Mouse (Mus musculus): Measurements from ENCODE around the gene Emb. TPM values are rescaled to one million over a fixed set of nuclear protein-coding genes. Genes with fewer than 3 reads are reported as not detected.

Emb gene
- polyA plus RNA-seq, 1 experiment from 2014 or later, result 58.1 TPM

GRCm38 (mm10) chr13:117204685-117205084, 3.7 kb upstream of the Emb start:
- H3K9me3 ChIP-seq (replicated peaks), result no peaks in the 10 kb centered on the region
- H3K27ac ChIP-seq (replicated peaks), result no peak overlapping the region
- no peaks in the 10 kb centered on the region for H3K36me3 ChIP-seq
- 92% methylated on average over 7 of the region's 7 CpGs for WGBS
- no peak overlapping the region for H3K4me3 ChIP-seq
- no peaks in the 10 kb centered on the region for H3K27me3 ChIP-seq (ENCODE audit: low read depth, poor library complexity, severe bottlenecking)
- no peaks in the 10 kb centered on the region for H3K4me1 ChIP-seq
- DNase-seq (ENCODE audit: low spot score), result no peak

- H3K4me3 ChIP-seq, result no peak overlapping the region
- no peaks in the 10 kb centered on the region for H3K27me3 ChIP-seq (ENCODE audit: low read depth, poor library complexity, severe bottlenecking)
- no peaks in the 10 kb centered on the region for H3K4me1 ChIP-seq
- no peak overlapping the region for H3K27ac ChIP-seq (replicated peaks)
- no peaks in the 10 kb centered on the region for H3K36me3 ChIP-seq
- no peak for DNase-seq (ENCODE audit: low spot score)
- WGBS, result 92% methylated on average over 8 of the region's 8 CpGs
- H3K9me3 ChIP-seq (replicated peaks), result no peaks in the 10 kb centered on the region
Observed at GRCm38 (mm10) chr13:117206066-117206465, 2.3 kb upstream of the Emb start.

- WGBS, result 71% methylated on average over 11 of the region's 11 CpGs
- H3K36me3 ChIP-seq, result no peaks in the 10 kb centered on the region
- DNase-seq (ENCODE audit: low spot score), result no peak
- H3K4me3 ChIP-seq, result no peak overlapping the region
- H3K27ac ChIP-seq (replicated peaks), result no peak overlapping the region
- H3K9me3 ChIP-seq (replicated peaks), result no peaks in the 10 kb centered on the region
- no peaks in the 10 kb centered on the region for H3K27me3 ChIP-seq (ENCODE audit: low read depth, poor library complexity, severe bottlenecking)
- peaks cover 16% of the 10 kb centered on the region for H3K4me1 ChIP-seq
Observed at GRCm38 (mm10) chr13:117211386-117211875, 3.1 kb downstream of the Emb start.

GRCm38 (mm10) chr13:117215481-117215880, 7.1 kb downstream of the Emb start:
- peaks cover 39% of the 10 kb centered on the region for H3K4me1 ChIP-seq
- H3K27ac ChIP-seq (replicated peaks), result peak overlapping the region; percentile 69
- DNase-seq (ENCODE audit: low spot score), result peak; percentile 77
- 0 out of 2 replicates have a peak overlapping the region, but pooled peaks have one; percentile 2 for H3K4me3 ChIP-seq
- WGBS, result under 1% methylated on average over 10 of the region's 10 CpGs
- no peaks in the 10 kb centered on the region for H3K36me3 ChIP-seq
- no peaks in the 10 kb centered on the region for H3K9me3 ChIP-seq (replicated peaks)
- peaks cover 7% of the 10 kb centered on the region; the same call in 1 of the 2 replicates for H3K27me3 ChIP-seq (ENCODE audit: low read depth, poor library complexity, severe bottlenecking)

- peak; percentile 43 for DNase-seq (ENCODE audit: low spot score)
- H3K27ac ChIP-seq (replicated peaks), result peak overlapping the region; percentile 69
- peaks cover 39% of the 10 kb centered on the region for H3K4me1 ChIP-seq
- peaks cover 7% of the 10 kb centered on the region; the same call in 1 of the 2 replicates for H3K27me3 ChIP-seq (ENCODE audit: low read depth, poor library complexity, severe bottlenecking)
- no peaks in the 10 kb centered on the region for H3K36me3 ChIP-seq
- H3K9me3 ChIP-seq (replicated peaks), result no peaks in the 10 kb centered on the region
- WGBS, result 4% methylated on average over 10 of the region's 10 CpGs
- H3K4me3 ChIP-seq, result no peak overlapping the region
Observed at GRCm38 (mm10) chr13:117216126-117216525, 7.8 kb downstream of the Emb start.

GRCm38 (mm10) chr13:117216752-117217363, 8.5 kb downstream of the Emb start:
- Histone ChIP-seq H3K4me1 (peaks cover 44% of the 10 kb centered on the region), H3K9me3 (replicated peaks) (no peaks in the 10 kb centered on the region), H3K27ac (replicated peaks) (no peak overlapping the region), H3K27me3 (ENCODE audit: low read depth, poor library complexity, severe bottlenecking) (peaks cover 7% of the 10 kb centered on the region; the same call in 1 of the 2 replicates), H3K4me3 (no peak overlapping the region), H3K36me3 (no peaks in the 10 kb centered on the region)
- no peak for DNase-seq (ENCODE audit: low spot score)
- WGBS, result 14% methylated on average over 9 of the region's 9 CpGs

GRCm38 (mm10) chr13:117217621-117218020, 9.3 kb downstream of the Emb start:
- no peak overlapping the region for H3K4me3 ChIP-seq
- DNase-seq (ENCODE audit: low spot score), result no peak
- H3K4me1 ChIP-seq, result peaks cover 51% of the 10 kb centered on the region
- no peak overlapping the region for H3K27ac ChIP-seq (replicated peaks)
- H3K27me3 ChIP-seq (ENCODE audit: low read depth, poor library complexity, severe bottlenecking), result peaks cover 7% of the 10 kb centered on the region; the same call in 1 of the 2 replicates
- H3K9me3 ChIP-seq (replicated peaks), result no peaks in the 10 kb centered on the region
- 61% methylated on average over 11 of the region's 11 CpGs for WGBS
- no peaks in the 10 kb centered on the region for H3K36me3 ChIP-seq

GRCm38 (mm10) chr13:117218092-117218491, 9.8 kb downstream of the Emb start:
- DNase-seq (ENCODE audit: low spot score), result no peak
- Histone ChIP-seq H3K36me3 (no peaks in the 10 kb centered on the region), H3K4me1 (peaks cover 55% of the 10 kb centered on the region), H3K27ac (replicated peaks) (no peak overlapping the region), H3K27me3 (ENCODE audit: low read depth, poor library complexity, severe bottlenecking) (peaks cover 7% of the 10 kb centered on the region; the same call in 1 of the 2 replicates), H3K9me3 (replicated peaks) (no peaks in the 10 kb centered on the region), H3K4me3 (no peak overlapping the region)
- 83% methylated on average over 2 of the region's 2 CpGs for WGBS

- Histone ChIP-seq H3K27me3 (ENCODE audit: low read depth, poor library complexity, severe bottlenecking) (peaks cover 7% of the 10 kb centered on the region; the same call in 1 of the 2 replicates), H3K4me3 (peak overlapping the region; percentile 86), H3K27ac (replicated peaks) (peak overlapping the region; percentile 98), H3K4me1 (peaks cover 56% of the 10 kb centered on the region), H3K9me3 (replicated peaks) (no peaks in the 10 kb centered on the region), H3K36me3 (no peaks in the 10 kb centered on the region)
- DNase-seq (ENCODE audit: low spot score), result peak; percentile 64
- WGBS, result under 1% methylated on average over 16 of the region's 16 CpGs
Observed at GRCm38 (mm10) chr13:117219871-117220500, 11.7 kb downstream of the Emb start.

- H3K9me3 ChIP-seq (replicated peaks), result no peaks in the 10 kb centered on the region
- peaks cover 49% of the 10 kb centered on the region for H3K4me1 ChIP-seq
- H3K36me3 ChIP-seq, result peaks cover 2% of the 10 kb centered on the region; the same call in 1 of the 2 replicates
- peaks cover 7% of the 10 kb centered on the region; the same call in 1 of the 2 replicates for H3K27me3 ChIP-seq (ENCODE audit: low read depth, poor library complexity, severe bottlenecking)
- peak within 1 kb of the TSS; percentile 98 for H3K27ac ChIP-seq (replicated peaks)
- peak; percentile 84 for DNase-seq (ENCODE audit: low spot score)
- under 1% methylated on average over 67 of the region's 67 CpGs for WGBS
- peak within 1 kb of the TSS; percentile 86 for H3K4me3 ChIP-seq
Observed at GRCm38 (mm10) chr13:117220501-117221321, 12.4 kb downstream of the Emb start, which contains the start of gene Gm17509. Gene Gm17509 (minus strand): TSS chr13:117221075.

GRCm38 (mm10) chr13:117223125-117223524, 14.8 kb downstream of the Emb start:
- peaks cover 31% of the 10 kb centered on the region for H3K4me1 ChIP-seq
- no peak for DNase-seq (ENCODE audit: low spot score)
- no peak overlapping the region for H3K4me3 ChIP-seq
- no peak overlapping the region for H3K27ac ChIP-seq (replicated peaks)
- peaks cover 10% of the 10 kb centered on the region; the same call in 1 of the 2 replicates for H3K36me3 ChIP-seq
- peaks cover 4% of the 10 kb centered on the region; the same call in 1 of the 2 replicates for H3K27me3 ChIP-seq (ENCODE audit: low read depth, poor library complexity, severe bottlenecking)
- WGBS, result 50% methylated on average over 5 of the region's 5 CpGs
- H3K9me3 ChIP-seq (replicated peaks), result no peaks in the 10 kb centered on the region

- peaks cover 13% of the 10 kb centered on the region for H3K36me3 ChIP-seq
- no peak overlapping the region for H3K4me3 ChIP-seq
- no peaks in the 10 kb centered on the region for H3K9me3 ChIP-seq (replicated peaks)
- no peak for DNase-seq (ENCODE audit: low spot score)
- peaks cover 24% of the 10 kb centered on the region for H3K4me1 ChIP-seq
- H3K27me3 ChIP-seq (ENCODE audit: low read depth, poor library complexity, severe bottlenecking), result no peaks in the 10 kb centered on the region
- WGBS, result 77% methylated on average over 2 of the region's 2 CpGs
- no peak overlapping the region for H3K27ac ChIP-seq (replicated peaks)
Observed at GRCm38 (mm10) chr13:117224901-117225300, 16.6 kb downstream of the Emb start.
